Mouse (Mus musculus) layer of hippocampus, postnatal 36 days (tissue): Measurements from ENCODE around the gene Tbc1d2. TPM values are rescaled to one million over a fixed set of nuclear protein-coding genes. Genes with fewer than 3 reads are reported as not detected.
"Not testable (repeated sequence)": the region's sequence is repeated elsewhere in the genome, so short reads cannot be mapped to it uniquely, and the experiment has no call there.

ENCODE experiments used
- DNase-seq, 2 experiments: peaks; one replicate each; pipeline ENCODE4 v3.0.0; 2022
- total RNA-seq, 2 experiments: library from RNA; stranded (reverse); gene quantifications; 2 replicates each; pipeline ENCODE4 v1.2.3; 2021

Tbc1d2 gene
- total RNA-seq, 2 experiments from 2014 or later, result 2.4 to 3.1 TPM

GRCm38 (mm10) chr4:46641283-46641682 is 8.7 kb downstream of the Tbc1d2 start:
- DNase-seq, result no peak

- DNase-seq, result no peak
These were observed 10.1 kb downstream of the Tbc1d2 start for GRCm38 (mm10) chr4:46639866-46640265.

- not testable (repeated sequence) for DNase-seq
These were observed 12.8 kb downstream of the Tbc1d2 start for GRCm38 (mm10) chr4:46637250-46637649.

GRCm38 (mm10) chr4:46635702-46636430 is 14.1 kb downstream of the Tbc1d2 start:
- DNase-seq, result no peak

- DNase-seq, result no peak
These were observed 15.1 kb downstream of the Tbc1d2 start for GRCm38 (mm10) chr4:46634881-46635280.

GRCm38 (mm10) chr4:46633565-46633964 is 16.4 kb downstream of the Tbc1d2 start:
- not testable (repeated sequence) for DNase-seq

GRCm38 (mm10) chr4:46632465-46632864 is 17.5 kb downstream of the Tbc1d2 start:
- no peak for DNase-seq

GRCm38 (mm10) chr4:46630390-46630789 is 19.6 kb downstream of the Tbc1d2 start:
- DNase-seq, result no peak

GRCm38 (mm10) chr4:46628873-46629272 is 21.1 kb downstream of the Tbc1d2 start:
- no peak for DNase-seq

- DNase-seq, result no peak
These were observed 21.9 kb downstream of the Tbc1d2 start for GRCm38 (mm10) chr4:46628081-46628480.

GRCm38 (mm10) chr4:46625101-46625500 is 24.9 kb downstream of the Tbc1d2 start:
- no peak for DNase-seq

GRCm38 (mm10) chr4:46623007-46623406 is 27.0 kb downstream of the Tbc1d2 start:
- DNase-seq, result no peak

GRCm38 (mm10) chr4:46620946-46621345 is 29.1 kb downstream of the Tbc1d2 start:
- DNase-seq, result no peak

- DNase-seq, result no peak
These were observed 29.7 kb downstream of the Tbc1d2 start for GRCm38 (mm10) chr4:46620330-46620729.

GRCm38 (mm10) chr4:46618196-46618817 is 31.7 kb downstream of the Tbc1d2 start:
- no peak for DNase-seq

GRCm38 (mm10) chr4:46617408-46617807 is 32.6 kb downstream of the Tbc1d2 start:
- no peak for DNase-seq

- DNase-seq, result no peak
These were observed 35.4 kb downstream of the Tbc1d2 start for GRCm38 (mm10) chr4:46614641-46615040.

- DNase-seq, result no peak
These were observed 36.4 kb downstream of the Tbc1d2 start for GRCm38 (mm10) chr4:46613618-46614017.

GRCm38 (mm10) chr4:46611181-46611580 is 38.8 kb downstream of the Tbc1d2 start:
- DNase-seq, result peak; percentile 71 to 86

- DNase-seq, result no peak
These were observed 42.4 kb downstream of the Tbc1d2 start for GRCm38 (mm10) chr4:46607601-46608000.

- no peak for DNase-seq
These were observed 44.6 kb downstream of the Tbc1d2 start for GRCm38 (mm10) chr4:46605451-46605850.

- peak in 1 of 2 experiments; percentile 0 for DNase-seq
These were observed 47.3 kb downstream of the Tbc1d2 start for GRCm38 (mm10) chr4:46602704-46603103.

- peak; percentile 86 to 89 for DNase-seq
These were observed 48.1 kb downstream of the Tbc1d2 start, which contains the start of gene Coro2a for GRCm38 (mm10) chr4:46601844-46602423. Gene Coro2a, minus strand, starts transcription at chr4:46602202.
